Mouse (Mus musculus) intestine, postnatal 0 days (tissue): ENCODE results near the gene Rangap1. TPM values are rescaled to one million over a fixed set of nuclear protein-coding genes. Genes with fewer than 3 reads are reported as not detected.
A peak's percentile ranks its signal among the peaks of the same experiment; 100 is the strongest.

Experiments
- ATAC-seq: fragments of 200-750 bp; cut with Nextera tagmentation; 2 replicates; pipeline ENCODE4 v1.8.0; 2017; ENCODE audit warnings: mild to moderate bottlenecking, moderate TSS enrichment, moderate library complexity
- H3K27ac ChIP-seq: fragments of 300-500 bp; sonication (generic); 2 replicates; pipeline ENCODE4 v1.5.1; 2014; ENCODE audit warnings: mild to moderate bottlenecking, low read depth, low read length, moderate library complexity
- H3K27me3 ChIP-seq: fragments of 300-500 bp; sonication (generic); replicated peaks from 2 replicates; pipeline ENCODE4 v1.6.1; 2014; ENCODE audit warnings: low read length, mixed read lengths; ENCODE audit not compliant: control insufficient read depth, insufficient read depth
- H3K36me3 ChIP-seq: fragments of 300-500 bp; sonication (generic); 2 replicates; pipeline ENCODE4 v1.6.1; 2014; ENCODE audit warnings: mild to moderate bottlenecking, moderate library complexity; ENCODE audit not compliant: control insufficient read depth, insufficient read depth
- H3K4me1 ChIP-seq: fragments of 300-500 bp; sonication (generic); replicated peaks from 2 replicates; pipeline ENCODE4 v1.6.1; 2014; ENCODE audit warnings: antibody characterized with exemption, low read length, mixed read lengths; ENCODE audit not compliant: control insufficient read depth, insufficient read depth
- H3K4me2 ChIP-seq: fragments of 300-500 bp; sonication (generic); replicated peaks from 2 replicates; pipeline ENCODE4 v1.6.1; 2014; ENCODE audit warnings: low read depth, mild to moderate bottlenecking, moderate library complexity
- H3K4me3 ChIP-seq: fragments of 300-500 bp; sonication (generic); 2 replicates; pipeline ENCODE4 v1.5.1; 2014; ENCODE audit warnings: low read depth, low read length
- H3K9ac ChIP-seq: fragments of 300-500 bp; sonication (generic); 2 replicates; pipeline ENCODE4 v1.6.1; 2014; ENCODE audit warnings: mild to moderate bottlenecking, low read depth, low read length
- H3K9me3 ChIP-seq: fragments of 300-500 bp; sonication (generic); 2 replicates; pipeline ENCODE4 v1.6.1; 2016; ENCODE audit warnings: mixed run types; ENCODE audit not compliant: control insufficient read depth
- CTCF ChIP-seq: sonication (generic); IDR thresholded peaks from 2 replicates; pipeline ENCODE4 v1.5.1; 2016; ENCODE audit warnings: low read depth, mild to moderate bottlenecking, control low read depth, antibody characterized with exemption, moderate library complexity
- WGBS: fragments of 180-500 bp; shearing (Covaris S2); extraction: QIAGEN DNeasy Blood & Tissue Kit; methylation state at CpG from one replicate; pipeline ENCODE4 v1.1.7; 2014; 5-methylcytosine and 5-hydroxymethylcytosine counted together
- polyA plus RNA-seq: library from polyadenylated mRNA; unstranded; fragments of >200 nt; fragmentation: Nextera tagmentation; extraction: Ambion mirVana; gene quantifications from 2 replicates; pipeline ENCODE4 v1.2.1, GENCODE M21; 2015

Rangap1 gene
- polyA plus RNA-seq, 1 experiment from 2014 or later, result 21.9 TPM

DNA sequence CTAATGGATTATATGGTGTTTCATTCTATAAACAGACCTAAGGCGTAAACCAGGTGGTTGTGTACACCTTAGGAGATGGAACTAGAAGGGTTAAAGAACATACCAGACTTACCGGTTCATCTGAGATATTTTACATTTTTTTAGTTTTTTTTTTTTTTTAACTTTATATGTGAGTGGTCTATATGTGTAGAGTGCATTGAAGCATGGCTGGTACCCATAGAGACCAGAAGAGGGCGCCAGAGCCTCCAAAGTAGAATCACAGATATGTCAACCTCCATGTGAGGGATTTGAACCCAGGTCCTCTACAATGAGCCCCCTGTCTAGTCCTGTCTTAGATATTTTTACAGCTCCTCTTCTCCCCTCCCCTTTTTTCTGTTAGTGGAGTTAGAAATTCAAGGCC lies 47.5 kb downstream of the Rangap1 start:
- Histone ChIP-seq H3K9me3 (no peaks in the 10 kb centered on the region), H3K9ac (no peak overlapping the region), H3K4me1 (0 out of 2 replicates have a peak, but pooled peaks cover 6% of the 10 kb centered on the region), H3K36me3 (peaks cover under 1% of the 10 kb centered on the region; the same call in 1 of the 2 replicates), H3K27ac (no peak overlapping the region), H3K27me3 (peaks cover 32% of the 10 kb centered on the region), H3K4me2 (no peak overlapping the region), H3K4me3 (no peak overlapping the region)
- WGBS, result 41% methylated on average over 3 of the region's 3 CpGs
- peak; percentile 61 for TF ChIP-seq CTCF
- ATAC-seq, result no peak

DNA sequence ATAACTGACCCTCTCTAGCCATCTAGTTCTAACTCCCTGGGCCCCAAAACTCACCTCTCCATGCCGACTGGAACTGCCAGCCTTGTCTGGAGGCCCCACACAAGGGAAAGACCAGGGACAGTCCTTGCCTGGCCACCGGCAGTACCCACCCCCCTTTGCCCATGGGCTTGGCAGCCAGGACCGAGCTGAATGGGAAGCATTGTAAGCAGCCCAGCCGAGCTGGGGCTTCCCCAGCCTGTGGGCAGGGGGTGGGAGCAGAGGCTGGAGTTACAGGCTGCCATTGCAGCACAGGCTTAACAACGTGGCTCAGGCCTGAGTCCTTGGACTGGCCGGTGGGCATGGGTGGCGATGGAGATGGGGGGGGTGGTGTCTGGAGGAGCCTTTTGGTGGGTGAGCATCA lies 48.2 kb downstream of the Rangap1 start, which contains the start of gene Chadl:
Gene Chadl (minus strand): TSS at position 113 of the 400 bp plus-strand sequence.
- WGBS, result 73% methylated on average over 7 of the region's 7 CpGs
- no peak for ATAC-seq
- Histone ChIP-seq H3K4me3 (no peak within 1 kb of the TSS), H3K4me2 (no peak within 1 kb of the TSS), H3K36me3 (no peaks in the 10 kb centered on the region; the same call in 1 of the 2 replicates), H3K27ac (no peak within 1 kb of the TSS), H3K9ac (no peak within 1 kb of the TSS), H3K4me1 (0 out of 2 replicates have a peak, but pooled peaks cover 6% of the 10 kb centered on the region), H3K27me3 (peaks cover 39% of the 10 kb centered on the region), H3K9me3 (no peaks in the 10 kb centered on the region)
- no peak for TF ChIP-seq CTCF

DNA sequence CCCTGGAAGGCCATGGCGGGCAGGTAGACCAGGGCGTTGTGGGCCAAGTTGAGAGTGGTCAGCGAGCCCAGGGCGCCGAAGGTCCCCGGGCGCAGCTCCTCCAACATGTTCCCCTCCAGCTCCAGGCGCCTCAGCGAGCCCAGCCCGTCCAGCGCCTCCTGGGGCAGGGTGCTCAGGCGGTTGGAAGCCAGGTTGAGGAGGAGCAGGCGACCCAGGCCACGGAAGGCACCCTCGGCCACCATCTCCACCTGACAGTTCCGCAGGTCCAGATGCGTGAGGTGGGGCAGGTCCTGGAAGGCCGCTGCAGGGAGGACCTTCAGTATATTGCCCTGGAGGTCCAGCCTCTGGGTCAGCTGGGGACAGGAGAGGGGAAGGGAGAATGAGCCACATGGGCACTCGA lies 50.4 kb downstream of the Rangap1 start:
- peak overlapping the region; percentile 52 for H3K9ac ChIP-seq
- no peaks in the 10 kb centered on the region for H3K9me3 ChIP-seq
- H3K4me3 ChIP-seq, result peak overlapping the region; percentile 43
- no peak for TF ChIP-seq CTCF
- 39% methylated on average over 19 of the region's 19 CpGs for WGBS
- H3K27me3 ChIP-seq, result peaks cover 41% of the 10 kb centered on the region
- no peaks in the 10 kb centered on the region; the same call in 1 of the 2 replicates for H3K36me3 ChIP-seq
- no peak for ATAC-seq
- 0 out of 2 replicates have a peak, but pooled peaks cover 6% of the 10 kb centered on the region for H3K4me1 ChIP-seq
- no peak overlapping the region for H3K27ac ChIP-seq
- peak overlapping the region; percentile 83 for H3K4me2 ChIP-seq

DNA sequence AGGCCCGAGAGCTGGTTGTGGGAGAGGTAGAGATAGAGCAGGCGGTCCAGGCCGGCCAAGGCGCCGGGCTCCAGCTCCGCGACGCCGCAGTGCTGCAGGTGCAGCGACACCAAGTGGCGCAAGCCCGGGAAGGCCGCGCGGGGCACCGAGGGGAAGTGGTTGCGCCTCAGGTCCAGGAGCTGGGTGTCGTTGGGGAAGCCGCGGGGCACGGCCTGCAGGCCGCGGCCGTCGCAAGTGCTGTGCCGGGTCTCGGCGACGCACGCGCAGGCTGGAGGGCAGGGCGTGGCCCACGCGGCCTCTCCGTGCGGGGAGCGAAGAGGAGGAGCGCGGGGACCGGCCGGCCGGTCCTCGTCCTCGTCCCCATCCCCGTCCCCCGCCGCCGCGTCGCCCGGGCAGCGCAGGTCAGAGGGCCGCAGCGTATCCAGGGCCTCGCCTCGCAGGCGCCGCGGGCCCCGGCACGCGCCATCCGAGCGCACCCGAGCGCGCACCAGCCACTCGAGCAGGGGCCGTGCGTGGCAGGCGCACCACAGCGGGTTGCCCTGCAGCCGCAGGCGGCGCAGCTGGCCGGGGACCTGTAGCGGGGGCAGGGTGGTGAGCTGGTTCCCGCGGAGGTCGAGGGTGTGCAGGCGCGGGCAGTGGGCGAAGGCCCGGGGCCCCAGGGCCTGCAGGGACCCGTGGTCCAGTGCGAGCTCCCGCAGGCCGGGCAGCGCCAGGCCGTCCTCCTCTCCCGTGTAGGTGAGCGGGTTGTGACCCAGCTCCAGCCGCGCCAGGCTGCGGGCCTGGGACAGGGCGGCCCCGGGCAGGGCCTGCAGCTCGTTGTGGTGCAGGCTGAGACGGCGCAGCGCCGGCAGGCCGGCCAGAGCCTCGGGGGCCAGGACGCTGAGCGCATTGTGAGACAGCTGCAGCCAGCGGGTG lies 51.1 kb downstream of the Rangap1 start:
- Histone ChIP-seq H3K9me3 (no peaks in the 10 kb centered on the region), H3K4me1 (0 out of 2 replicates have a peak, but pooled peaks cover 6% of the 10 kb centered on the region), H3K4me3 (peak overlapping the region; percentile 43), H3K27ac (no peak overlapping the region), H3K4me2 (peak overlapping the region; percentile 83), H3K36me3 (no peaks in the 10 kb centered on the region; the same call in 1 of the 2 replicates), H3K9ac (peak overlapping the region; percentile 52), H3K27me3 (peaks cover 41% of the 10 kb centered on the region)
- WGBS, result under 1% methylated on average over 96 of the region's 107 CpGs
- peak; percentile 73 for ATAC-seq
- TF ChIP-seq CTCF, result peak; percentile 84

DNA sequence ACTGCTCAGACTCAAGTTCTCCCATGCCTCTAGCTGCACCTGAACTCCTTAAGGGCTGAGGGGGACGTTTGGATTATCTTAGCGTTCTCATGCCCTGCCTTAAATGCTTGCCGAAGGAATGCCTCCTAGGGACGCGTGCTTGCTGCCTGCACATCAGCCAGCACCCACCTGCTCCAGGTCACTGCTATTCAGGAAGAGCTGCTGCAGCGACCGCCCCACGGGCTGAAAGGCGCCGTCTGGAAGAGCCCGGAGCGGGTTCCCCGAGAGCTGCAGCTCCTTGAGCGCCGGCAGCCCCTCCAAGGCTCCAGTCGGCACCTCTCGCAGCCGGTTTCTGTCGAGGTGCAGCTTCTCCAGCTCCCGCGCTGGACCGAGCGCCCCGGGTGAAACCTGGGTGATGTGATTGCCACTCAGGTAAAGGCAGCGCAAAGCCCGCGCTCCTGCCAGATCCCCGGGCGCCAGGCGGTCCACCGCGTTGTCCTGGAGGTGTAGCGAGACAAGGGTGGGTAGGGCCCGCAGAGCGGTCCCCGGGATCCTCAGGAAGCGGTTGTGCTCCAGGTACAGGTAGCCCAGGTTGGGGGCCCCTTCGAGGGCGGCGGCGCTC lies 51.9 kb downstream of the Rangap1 start:
- H3K4me1 ChIP-seq, result 0 out of 2 replicates have a peak, but pooled peaks cover 6% of the 10 kb centered on the region
- peak overlapping the region; percentile 43 for H3K4me3 ChIP-seq
- ATAC-seq, result peak; percentile 39
- no peaks in the 10 kb centered on the region; the same call in 1 of the 2 replicates for H3K36me3 ChIP-seq
- H3K9me3 ChIP-seq, result no peaks in the 10 kb centered on the region
- 4% methylated on average over 41 of the region's 41 CpGs for WGBS
- no peak for TF ChIP-seq CTCF
- H3K27me3 ChIP-seq, result peaks cover 41% of the 10 kb centered on the region
- H3K9ac ChIP-seq, result peak overlapping the region; percentile 17; the same call in 1 of the 2 replicates
- peak overlapping the region; percentile 83 for H3K4me2 ChIP-seq
- no peak overlapping the region for H3K27ac ChIP-seq

DNA sequence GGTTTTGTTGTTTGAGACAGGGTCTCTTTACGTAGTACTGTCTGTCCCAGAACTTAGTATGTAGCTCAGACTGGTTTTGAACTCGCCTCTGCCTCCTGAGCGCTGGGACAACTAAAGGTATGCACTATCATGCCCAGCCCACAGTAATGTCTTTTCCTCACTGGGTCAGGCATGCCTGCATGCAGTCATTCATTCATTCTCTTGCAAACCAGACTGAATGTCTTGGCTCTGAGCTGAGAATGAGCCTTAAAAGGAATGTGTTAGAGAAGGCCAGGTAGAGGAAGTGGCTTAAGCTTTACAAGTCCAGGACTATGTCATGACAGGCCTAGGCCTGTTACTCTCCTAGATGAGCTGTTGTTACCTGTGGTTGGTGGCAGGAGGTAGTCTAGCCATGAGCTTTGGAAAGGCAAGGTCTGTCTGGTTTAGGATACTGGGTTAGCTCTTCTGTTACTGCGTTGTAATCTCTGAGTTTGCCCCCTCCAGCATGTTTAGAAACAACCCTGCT lies 65.0 kb downstream of the Rangap1 start:
- no peaks in the 10 kb centered on the region for H3K27me3 ChIP-seq
- no peak overlapping the region for H3K27ac ChIP-seq
- H3K4me2 ChIP-seq, result no peak overlapping the region
- no peak for TF ChIP-seq CTCF
- H3K9ac ChIP-seq, result no peak overlapping the region
- H3K36me3 ChIP-seq, result peaks cover 71% of the 10 kb centered on the region
- H3K4me3 ChIP-seq, result no peak overlapping the region
- WGBS, result 97% methylated on average over 4 of the region's 4 CpGs
- H3K4me1 ChIP-seq, result no peaks in the 10 kb centered on the region
- H3K9me3 ChIP-seq, result no peaks in the 10 kb centered on the region
- ATAC-seq, result no peak
